Mouse (Mus musculus) ES-Bruce4 (cell line): ENCODE data around the gene Lasp1. TPM values are rescaled to one million over a fixed set of nuclear protein-coding genes. Genes with fewer than 3 reads are reported as not detected.

ENCODE experiments used
- H3K27ac ChIP-seq: 2 replicates; pipeline ENCODE4 v1.5.1; 2012; ENCODE audit warnings: low read length, inconsistent platforms; ENCODE audit not compliant: insufficient read depth
- H3K27me3 ChIP-seq: 2 replicates; pipeline ENCODE4 v1.6.1; 2012; ENCODE audit warnings: mild to moderate bottlenecking, low read length, inconsistent platforms; ENCODE audit not compliant: control insufficient read depth, poor library complexity, insufficient read depth, severe bottlenecking
- H3K36me3 ChIP-seq: 2 replicates; pipeline ENCODE4 v1.6.1; 2012; ENCODE audit warnings: inconsistent platforms, mild to moderate bottlenecking, low read length, moderate library complexity; ENCODE audit not compliant: control insufficient read depth, poor library complexity, insufficient read depth, severe bottlenecking
- H3K4me1 ChIP-seq: one replicate; pipeline ENCODE4 v1.8.1; 2011; ENCODE audit warnings: low read length; ENCODE audit not compliant: control insufficient read depth, insufficient read depth
- H3K4me3 ChIP-seq: 2 replicates; pipeline ENCODE4 v1.5.1; 2011; ENCODE audit warnings: low read depth, mild to moderate bottlenecking, low read length
- H3K9ac ChIP-seq: 2 replicates; pipeline ENCODE4 v1.6.1; 2012; ENCODE audit warnings: low read depth, mild to moderate bottlenecking, inconsistent platforms; ENCODE audit not compliant: poor library complexity, severe bottlenecking
- H3K9me3 ChIP-seq: replicated peaks from 2 replicates; pipeline ENCODE4 v1.6.1; 2012; ENCODE audit warnings: mild to moderate bottlenecking, low read length, inconsistent platforms; ENCODE audit not compliant: control insufficient read depth, poor library complexity, insufficient read depth, severe bottlenecking
- CTCF ChIP-seq: IDR thresholded peaks from one replicate; pipeline ENCODE4 v1.8.1; 2011; ENCODE audit warnings: low read depth, low read length
- EP300 ChIP-seq: IDR thresholded peaks from 2 replicates; pipeline ENCODE4 v1.6.1; 2011; ENCODE audit warnings: low read depth, low read length; ENCODE audit not compliant: insufficient read depth
- POLR2A ChIP-seq: IDR thresholded peaks from one replicate; pipeline ENCODE4 v1.8.1; 2011; ENCODE audit warnings: low read length; ENCODE audit not compliant: insufficient read depth
- polyA plus RNA-seq: library from polyadenylated mRNA; stranded (reverse); fragments of >200 nt; gene quantifications from 2 replicates; pipeline ENCODE4 v1.2.4, GENCODE M21; 2011; ENCODE audit warnings: low read depth; ENCODE audit not compliant: missing spikeins, insufficient read depth, insufficient read length

The Lasp1 gene
- polyA plus RNA-seq, 1 experiment: 231 TPM

DNA sequence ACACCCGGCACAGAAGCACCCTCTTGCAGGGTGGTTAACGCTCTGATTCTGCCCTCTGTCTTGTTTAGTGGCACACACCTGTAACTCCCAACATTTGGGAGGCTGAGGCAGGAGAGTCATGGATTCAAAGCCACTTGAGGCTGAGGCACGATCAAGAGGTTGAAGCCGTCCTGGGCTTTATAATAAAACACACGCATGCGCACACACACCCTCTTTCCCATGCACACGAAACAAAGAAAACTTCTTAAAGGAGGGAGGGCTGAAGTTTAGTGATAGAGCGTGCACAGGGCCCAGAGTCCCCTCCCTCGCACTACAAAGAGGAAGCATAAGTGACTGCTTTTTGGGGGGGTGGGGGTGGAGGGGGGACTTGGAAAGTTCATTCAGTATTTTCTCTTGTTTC, 27.2 kb downstream of the Lasp1 start:
- no peak overlapping the region for H3K9ac ChIP-seq
- H3K4me1 ChIP-seq: peaks cover 23% of the 10 kb centered on the region
- H3K4me3 ChIP-seq: no peak overlapping the region
- peak overlapping the region; percentile 74 for H3K27ac ChIP-seq
- no peaks in the 10 kb centered on the region for H3K27me3 ChIP-seq
- no peaks in the 10 kb centered on the region for H3K9me3 ChIP-seq
- peaks cover 26% of the 10 kb centered on the region for H3K36me3 ChIP-seq
- no peak for TF ChIP-seq EP300
- no peak for TF ChIP-seq POLR2A
- no peak for TF ChIP-seq CTCF

DNA sequence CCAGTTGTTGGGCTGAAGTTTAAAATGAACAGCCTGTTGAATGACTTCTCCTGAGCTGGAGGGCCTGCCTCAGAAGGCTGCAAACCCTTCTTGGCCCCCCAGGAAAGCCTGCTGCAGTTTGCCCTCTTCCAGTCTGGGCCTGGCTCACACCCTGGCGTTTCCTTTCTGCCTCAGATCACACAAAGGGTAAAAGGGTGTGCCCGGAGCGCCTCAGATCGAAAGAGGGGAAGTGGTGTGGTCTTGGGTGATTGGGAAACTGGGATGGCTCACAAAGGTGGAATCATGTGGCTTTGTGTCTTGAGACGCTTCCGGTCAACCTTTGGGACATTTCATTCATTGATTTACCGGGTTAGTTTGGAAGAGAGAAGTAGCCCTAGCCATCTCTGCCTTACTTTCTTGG, 27.6 kb downstream of the Lasp1 start:
- TF ChIP-seq CTCF (no peak), POLR2A (no peak), EP300 (no peak)
- Histone ChIP-seq H3K27me3 (no peaks in the 10 kb centered on the region), H3K4me3 (no peak overlapping the region), H3K27ac (peak overlapping the region; percentile 74), H3K36me3 (peaks cover 23% of the 10 kb centered on the region), H3K9ac (no peak overlapping the region), H3K4me1 (peaks cover 25% of the 10 kb centered on the region), H3K9me3 (no peaks in the 10 kb centered on the region)

DNA sequence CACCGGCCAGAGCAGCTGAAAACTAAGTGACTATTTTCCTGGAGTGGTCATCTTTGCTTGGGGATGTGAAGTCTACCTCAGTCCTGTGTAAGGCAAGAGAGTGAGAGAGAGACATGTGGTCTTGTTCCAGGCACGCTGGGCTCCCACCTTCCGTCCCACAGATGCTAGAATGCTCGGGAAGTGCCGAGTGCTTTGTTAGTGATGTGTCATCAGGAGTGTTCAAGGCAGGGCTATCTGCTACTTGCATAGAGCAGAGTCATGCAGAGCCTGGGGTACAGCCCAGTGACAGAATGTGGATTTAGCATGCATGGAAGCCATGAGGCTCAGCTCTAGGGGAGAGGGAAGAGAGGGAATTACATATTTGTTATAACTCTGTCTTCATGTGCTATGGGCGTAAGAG, 28.9 kb downstream of the Lasp1 start:
- H3K9ac ChIP-seq: no peak overlapping the region
- no peaks in the 10 kb centered on the region for H3K27me3 ChIP-seq
- peak overlapping the region; percentile 74 for H3K27ac ChIP-seq
- H3K4me1 ChIP-seq: peaks cover 32% of the 10 kb centered on the region
- peaks cover 18% of the 10 kb centered on the region for H3K36me3 ChIP-seq
- TF ChIP-seq POLR2A (no peak), EP300 (no peak), CTCF (no peak)
- H3K4me3 ChIP-seq: no peak overlapping the region
- no peaks in the 10 kb centered on the region for H3K9me3 ChIP-seq

DNA sequence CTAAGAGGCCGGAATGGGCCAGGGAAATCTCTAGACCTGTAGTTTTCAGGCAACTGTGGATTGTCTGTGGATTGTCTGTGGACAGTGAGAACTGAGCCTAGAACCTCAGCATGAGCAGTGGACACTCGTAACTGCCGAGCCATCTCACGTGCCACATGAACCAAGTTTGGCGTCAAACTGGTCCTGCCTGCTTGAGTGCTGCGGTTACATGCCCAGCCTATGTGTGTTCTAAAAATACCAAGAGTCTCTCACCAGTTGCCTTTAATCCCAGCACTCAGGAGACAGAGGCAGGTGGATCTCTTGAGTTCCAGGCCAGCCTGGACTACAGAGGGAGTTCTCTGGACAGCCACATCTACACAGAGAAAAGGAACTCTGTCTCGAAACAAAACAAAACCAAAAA, 30.6 kb downstream of the Lasp1 start:
- Histone ChIP-seq H3K4me1 (peaks cover 32% of the 10 kb centered on the region), H3K4me3 (no peak overlapping the region), H3K27me3 (no peaks in the 10 kb centered on the region), H3K9me3 (no peaks in the 10 kb centered on the region), H3K36me3 (peaks cover 22% of the 10 kb centered on the region), H3K9ac (no peak overlapping the region), H3K27ac (0 out of 2 replicates have a peak overlapping the region, but pooled peaks have one; percentile 5)
- TF ChIP-seq POLR2A: no peak

DNA sequence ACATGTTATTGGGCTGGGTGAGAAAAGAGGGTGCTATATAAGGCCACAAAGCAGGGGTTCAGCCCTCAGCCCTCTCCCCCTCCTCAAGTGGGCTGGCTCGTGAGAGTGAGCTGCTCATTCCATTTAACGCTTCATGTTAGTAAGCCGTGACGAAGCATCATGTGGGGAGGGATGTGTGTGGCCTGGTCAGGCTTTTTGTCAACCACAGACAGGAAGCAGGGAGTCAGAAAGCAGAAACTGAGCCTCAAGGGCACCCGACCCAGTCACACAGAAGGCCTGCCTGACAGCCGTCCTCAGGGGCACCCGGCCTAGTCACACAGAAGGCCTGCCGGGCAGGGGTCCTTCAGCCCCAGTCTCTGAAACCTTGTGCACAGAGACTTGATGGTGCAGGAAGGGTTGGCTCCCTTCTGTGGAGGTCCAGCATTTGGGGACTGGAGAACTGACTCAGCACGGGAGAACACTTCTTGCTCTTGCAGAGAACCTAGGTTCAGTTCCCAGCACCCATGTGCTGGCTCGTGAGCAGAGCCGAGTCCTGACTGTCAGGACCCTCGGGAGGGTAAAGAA, 31.2 kb downstream of the Lasp1 start:
- peaks cover 28% of the 10 kb centered on the region for H3K4me1 ChIP-seq
- H3K27ac ChIP-seq: peak overlapping the region; percentile 68
- H3K9ac ChIP-seq: no peak overlapping the region
- no peak overlapping the region for H3K4me3 ChIP-seq
- peaks cover 22% of the 10 kb centered on the region for H3K36me3 ChIP-seq
- no peaks in the 10 kb centered on the region for H3K27me3 ChIP-seq
- no peaks in the 10 kb centered on the region for H3K9me3 ChIP-seq
- TF ChIP-seq EP300: no peak
- no peak for TF ChIP-seq CTCF
- no peak for TF ChIP-seq POLR2A

DNA sequence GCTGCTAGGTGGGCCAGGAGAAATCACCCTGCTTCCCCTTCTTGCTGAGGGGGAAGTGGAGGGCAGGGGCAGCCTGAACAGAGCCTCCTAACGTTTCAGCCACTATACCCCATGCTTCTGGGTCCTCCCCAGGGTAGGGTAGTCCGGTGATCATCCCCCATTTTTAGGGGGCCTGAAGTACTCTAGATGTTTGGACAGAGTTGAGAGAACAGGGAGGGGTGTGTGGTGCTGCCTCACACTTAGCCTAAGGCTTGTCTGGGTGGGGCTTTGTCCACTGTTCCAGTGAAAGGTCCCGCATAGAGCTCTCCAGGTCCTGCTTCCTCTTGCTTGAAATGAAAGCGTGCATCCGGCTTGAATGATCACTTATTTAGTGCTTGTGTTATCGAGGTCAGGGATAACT, 31.7 kb downstream of the Lasp1 start:
- H3K9me3 ChIP-seq: no peaks in the 10 kb centered on the region
- peaks cover 23% of the 10 kb centered on the region for H3K36me3 ChIP-seq
- no peak overlapping the region for H3K9ac ChIP-seq
- peaks cover 28% of the 10 kb centered on the region for H3K4me1 ChIP-seq
- no peaks in the 10 kb centered on the region for H3K27me3 ChIP-seq
- peak overlapping the region; percentile 68 for H3K27ac ChIP-seq
- no peak for TF ChIP-seq EP300
- no peak for TF ChIP-seq POLR2A
- TF ChIP-seq CTCF: no peak
- no peak overlapping the region for H3K4me3 ChIP-seq
